Mouse (Mus musculus) forebrain, embryonic 13.5 days (tissue): ENCODE results near the gene Utp6. TPM values are rescaled to one million over a fixed set of nuclear protein-coding genes. Genes with fewer than 3 reads are reported as not detected.
A peak's percentile ranks its signal among the peaks of the same experiment; 100 is the strongest.
"Not testable (repeated sequence)": the region's sequence is repeated elsewhere in the genome, so short reads cannot be mapped to it uniquely, and the experiment has no call there.

Source experiments
- ATAC-seq: fragments of 200-750 bp; cut with Nextera tagmentation; 2 replicates; pipeline ENCODE4 v1.8.0; 2017
- H3K27ac ChIP-seq: fragments of 300-500 bp; sonication (generic); 2 replicates; pipeline ENCODE4 v1.5.1; 2015; ENCODE audit warnings: inconsistent platforms, mild to moderate bottlenecking, moderate library complexity
- H3K27me3 ChIP-seq: fragments of 300-500 bp; sonication (generic); 2 replicates; pipeline ENCODE4 v1.6.1; 2015; ENCODE audit warnings: mild to moderate bottlenecking, inconsistent platforms
- H3K36me3 ChIP-seq: fragments of 300-500 bp; sonication (generic); 2 replicates; pipeline ENCODE4 v1.6.1; 2015; ENCODE audit warnings: mild to moderate bottlenecking, inconsistent platforms; ENCODE audit not compliant: poor library complexity, severe bottlenecking
- H3K4me1 ChIP-seq: fragments of 300-500 bp; sonication (generic); 2 replicates; pipeline ENCODE4 v1.6.1; 2015; ENCODE audit warnings: inconsistent platforms
- H3K4me2 ChIP-seq: fragments of 300-500 bp; sonication (generic); 2 replicates; pipeline ENCODE4 v1.6.1; 2015; ENCODE audit warnings: inconsistent platforms, mild to moderate bottlenecking, moderate library complexity
- H3K4me3 ChIP-seq: fragments of 300-500 bp; sonication (generic); 2 replicates; pipeline ENCODE4 v1.5.1; 2015; ENCODE audit warnings: mild to moderate bottlenecking, inconsistent platforms
- H3K9ac ChIP-seq: fragments of 300-500 bp; sonication (generic); 2 replicates; pipeline ENCODE4 v1.6.1; 2015; ENCODE audit warnings: mild to moderate bottlenecking, inconsistent platforms
- H3K9me3 ChIP-seq: fragments of 300-500 bp; sonication (generic); replicated peaks from 2 replicates; pipeline ENCODE4 v1.6.1; 2016; ENCODE audit warnings: inconsistent platforms
- WGBS: fragments of 180-500 bp; shearing (Covaris S2); methylation state at CpG from one replicate; pipeline ENCODE4 v1.1.7; 2015; 5-methylcytosine and 5-hydroxymethylcytosine counted together
- polyA plus RNA-seq: library from polyadenylated mRNA; unstranded; fragments of >200 nt; fragmentation: Nextera tagmentation; extraction: Ambion mirVana; gene quantifications from 2 replicates; pipeline ENCODE4 v1.2.1, GENCODE M21; 2015

Utp6 gene
- polyA plus RNA-seq, 1 experiment from 2014 or later, result 58.1 TPM

- H3K4me1 ChIP-seq, result peaks cover 11% of the 10 kb centered on the region
- not testable (repeated sequence) for ATAC-seq, H3K27me3 ChIP-seq, H3K4me3 ChIP-seq, H3K27ac ChIP-seq, H3K9ac ChIP-seq, H3K4me2 ChIP-seq, H3K9me3 ChIP-seq, H3K36me3 ChIP-seq
- 77% methylated on average over 6 of the region's 6 CpGs for WGBS
Observed at GRCm38 (mm10) chr11:79976645-79977044, 14.5 kb upstream of the Utp6 start.

GRCm38 (mm10) chr11:79976222-79976621, 14.0 kb upstream of the Utp6 start:
- no peaks in the 10 kb centered on the region for H3K36me3 ChIP-seq
- H3K27ac ChIP-seq, result no peak overlapping the region
- peaks cover 11% of the 10 kb centered on the region for H3K4me1 ChIP-seq
- no peak overlapping the region for H3K4me3 ChIP-seq
- H3K4me2 ChIP-seq, result no peak overlapping the region
- H3K9me3 ChIP-seq, result no peaks in the 10 kb centered on the region
- no peak for ATAC-seq
- H3K27me3 ChIP-seq, result no peaks in the 10 kb centered on the region
- WGBS, result 91% methylated on average over 1 of the region's 1 CpGs
- H3K9ac ChIP-seq, result no peak overlapping the region

- H3K4me2 ChIP-seq, result peak overlapping the region; percentile 83
- WGBS, result 30% methylated on average over 2 of the region's 2 CpGs
- no peaks in the 10 kb centered on the region for H3K9me3 ChIP-seq
- no peaks in the 10 kb centered on the region for H3K27me3 ChIP-seq
- peak overlapping the region; percentile 19 for H3K4me3 ChIP-seq
- ATAC-seq, result no peak
- H3K27ac ChIP-seq, result no peak overlapping the region
- no peaks in the 10 kb centered on the region for H3K36me3 ChIP-seq
- H3K9ac ChIP-seq, result peak overlapping the region; percentile 49; the same call in 1 of the 2 replicates
- H3K4me1 ChIP-seq, result peaks cover 11% of the 10 kb centered on the region
Observed at GRCm38 (mm10) chr11:79975377-79975776, 13.2 kb upstream of the Utp6 start.

- H3K27me3 ChIP-seq, result no peaks in the 10 kb centered on the region
- peak overlapping the region; percentile 61 for H3K4me3 ChIP-seq
- under 1% methylated on average over 41 of the region's 41 CpGs for WGBS
- ATAC-seq, result 0 out of 2 replicates have a peak, but pooled peaks have one; percentile 36
- H3K27ac ChIP-seq, result peak overlapping the region; percentile 91
- peaks cover 11% of the 10 kb centered on the region for H3K4me1 ChIP-seq
- H3K4me2 ChIP-seq, result peak overlapping the region; percentile 83
- no peaks in the 10 kb centered on the region for H3K36me3 ChIP-seq
- no peaks in the 10 kb centered on the region for H3K9me3 ChIP-seq
- H3K9ac ChIP-seq, result peak overlapping the region; percentile 83
Observed at GRCm38 (mm10) chr11:79973626-79974476, 11.7 kb upstream of the Utp6 start.

- 13% methylated on average over 8 of the region's 8 CpGs for WGBS
- Histone ChIP-seq H3K9me3 (no peaks in the 10 kb centered on the region), H3K27ac (peak overlapping the region; percentile 91), H3K4me1 (peaks cover 11% of the 10 kb centered on the region), H3K27me3 (no peaks in the 10 kb centered on the region), H3K9ac (peak overlapping the region; percentile 83), H3K36me3 (no peaks in the 10 kb centered on the region), H3K4me3 (peak overlapping the region; percentile 61), H3K4me2 (peak overlapping the region; percentile 83)
- ATAC-seq, result no peak
Observed at GRCm38 (mm10) chr11:79973133-79973532, 10.9 kb upstream of the Utp6 start.

- H3K9ac ChIP-seq, result no peak overlapping the region
- H3K9me3 ChIP-seq, result no peaks in the 10 kb centered on the region
- no peak overlapping the region for H3K27ac ChIP-seq
- H3K4me1 ChIP-seq, result peaks cover 17% of the 10 kb centered on the region
- H3K27me3 ChIP-seq, result no peaks in the 10 kb centered on the region
- H3K4me2 ChIP-seq, result no peak overlapping the region
- no peaks in the 10 kb centered on the region for H3K36me3 ChIP-seq
- no peak overlapping the region for H3K4me3 ChIP-seq
- no peak for ATAC-seq
- WGBS, result 83% methylated on average over 10 of the region's 10 CpGs
Observed at GRCm38 (mm10) chr11:79967752-79968151, 5.6 kb upstream of the Utp6 start.

- H3K4me1 ChIP-seq, result peaks cover 25% of the 10 kb centered on the region
- no peaks in the 10 kb centered on the region for H3K36me3 ChIP-seq
- peak overlapping the region; percentile 63 for H3K27ac ChIP-seq
- H3K9ac ChIP-seq, result no peak overlapping the region
- H3K9me3 ChIP-seq, result no peaks in the 10 kb centered on the region
- WGBS, result 34% methylated on average over 8 of the region's 8 CpGs
- peak overlapping the region; percentile 33 for H3K4me2 ChIP-seq
- ATAC-seq, result no peak; the same call in 1 of the 2 replicates
- H3K27me3 ChIP-seq, result no peaks in the 10 kb centered on the region
- no peak overlapping the region for H3K4me3 ChIP-seq
Observed at GRCm38 (mm10) chr11:79965896-79966295, 3.7 kb upstream of the Utp6 start.

- Histone ChIP-seq H3K27ac (no peak overlapping the region), H3K36me3 (peaks cover 14% of the 10 kb centered on the region), H3K4me3 (no peak overlapping the region; the same call in 1 of the 2 replicates), H3K27me3 (no peaks in the 10 kb centered on the region), H3K4me1 (peaks cover 28% of the 10 kb centered on the region), H3K9me3 (no peaks in the 10 kb centered on the region), H3K4me2 (peak overlapping the region; percentile 65; the same call in 1 of the 2 replicates), H3K9ac (no peak overlapping the region)
- ATAC-seq, result no peak
- 68% methylated on average over 8 of the region's 8 CpGs for WGBS
Observed at GRCm38 (mm10) chr11:79963212-79963974, 1.2 kb upstream of the Utp6 start.

- Histone ChIP-seq H3K4me3 (peak overlapping the region; percentile 69), H3K27ac (no peak overlapping the region), H3K4me2 (peak overlapping the region; percentile 65), H3K9ac (peak overlapping the region; percentile 58), H3K4me1 (peaks cover 28% of the 10 kb centered on the region), H3K27me3 (no peaks in the 10 kb centered on the region), H3K9me3 (no peaks in the 10 kb centered on the region), H3K36me3 (peaks cover 19% of the 10 kb centered on the region)
- WGBS, result 5% methylated on average over 9 of the region's 9 CpGs
- peak; percentile 39 for ATAC-seq
Observed at GRCm38 (mm10) chr11:79962877-79963183, 640 bp upstream of the Utp6 start.

GRCm38 (mm10) chr11:79961346-79962124, 655 bp downstream of the Utp6 start:
- Histone ChIP-seq H3K36me3 (peaks cover 32% of the 10 kb centered on the region), H3K4me3 (peak overlapping the region; percentile 69), H3K4me1 (peaks cover 28% of the 10 kb centered on the region), H3K27me3 (no peaks in the 10 kb centered on the region), H3K27ac (no peak overlapping the region; the same call in 1 of the 2 replicates), H3K9me3 (no peaks in the 10 kb centered on the region), H3K4me2 (peak overlapping the region; percentile 65), H3K9ac (peak overlapping the region; percentile 69)
- 5% methylated on average over 27 of the region's 27 CpGs for WGBS
- peak; percentile 38; the same call in 1 of the 2 replicates for ATAC-seq

- WGBS, result 94% methylated on average over 3 of the region's 3 CpGs
- Histone ChIP-seq H3K9me3 (no peaks in the 10 kb centered on the region), H3K4me2 (no peak overlapping the region), H3K9ac (no peak overlapping the region), H3K4me3 (no peak overlapping the region), H3K4me1 (no peaks in the 10 kb centered on the region), H3K27ac (no peak overlapping the region), H3K27me3 (no peaks in the 10 kb centered on the region), H3K36me3 (peaks cover 89% of the 10 kb centered on the region)
- no peak for ATAC-seq
Observed at GRCm38 (mm10) chr11:79947265-79947664, 14.9 kb downstream of the Utp6 start.
